Mouse (Mus musculus) kidney, adult 2 months (tissue): Measurements from ENCODE around the gene Foxp2.

Experiments used
- CTCF ChIP-seq: fragments of 200-500 bp; conservative IDR thresholded peaks from 2 replicates; pipeline ENCODE4 v1.5.1; 2011; ENCODE audit warnings: low read depth, mild to moderate bottlenecking, control low read depth, low read length, moderate library complexity, mixed read lengths; ENCODE audit not compliant: insufficient read depth, insufficient read length
- POLR2A ChIP-seq: fragments of 200-500 bp; IDR thresholded peaks from one replicate; pipeline ENCODE4 v1.6.1; 2011; ENCODE audit warnings: low read depth, low read length, control low read depth

DNA sequence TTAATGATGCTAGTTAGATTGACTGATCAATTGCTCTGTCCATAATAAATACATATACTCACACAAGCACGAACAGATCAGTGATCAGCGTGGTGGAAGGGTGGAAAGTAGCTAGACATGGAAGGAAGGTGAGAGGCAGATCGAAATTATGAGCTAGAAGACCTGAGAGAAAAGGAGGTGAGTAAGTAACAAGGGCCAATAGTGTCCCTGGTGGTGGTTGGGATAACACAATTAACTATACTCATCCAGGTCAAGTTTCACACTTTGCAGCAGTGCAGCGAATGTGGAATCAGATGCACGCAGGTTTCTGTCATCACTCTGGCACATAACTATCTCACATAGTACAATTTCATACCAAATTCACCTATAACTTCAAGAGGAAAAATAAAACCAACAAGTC lies 291.7 kb downstream of the Foxp2 start:
- TF ChIP-seq CTCF (no peak), POLR2A (no peak)
